Mouse (Mus musculus): ENCODE data around the gene Tpte.

Gene Tpte

GRCm38 (mm10) chr8:22380934-22381333 lies 97.7 kb downstream of the Tpte start:
- no peak for DNase-seq

GRCm38 (mm10) chr8:22382824-22383595 lies 99.8 kb downstream of the Tpte start:
- DNase-seq, result no peak

- DNase-seq, result no peak
These were observed 101.9 kb downstream of the Tpte start for GRCm38 (mm10) chr8:22385158-22385557.

- DNase-seq, result no peak
These were observed 106.6 kb downstream of the Tpte start for GRCm38 (mm10) chr8:22389874-22390273.

GRCm38 (mm10) chr8:22390766-22391463 lies 107.7 kb downstream of the Tpte start:
- DNase-seq, result no peak

GRCm38 (mm10) chr8:22394471-22394870 lies 111.2 kb downstream of the Tpte start:
- DNase-seq, result no peak

- DNase-seq, result no peak
These were observed 112.0 kb downstream of the Tpte start for GRCm38 (mm10) chr8:22395256-22395655.

- no peak for DNase-seq
These were observed 114.5 kb downstream of the Tpte start for GRCm38 (mm10) chr8:22397811-22398141.

- peak; percentile 91 to 93 for DNase-seq
These were observed 115.1 kb downstream of the Tpte start, which contains the start of gene Slc25a15 for GRCm38 (mm10) chr8:22398142-22398951. Gene Slc25a15 (minus strand): TSS chr8:22398597.

- no peak for DNase-seq
These were observed 116.1 kb downstream of the Tpte start for GRCm38 (mm10) chr8:22399285-22399880.

GRCm38 (mm10) chr8:22400593-22400992 lies 117.4 kb downstream of the Tpte start:
- no peak for DNase-seq

- no peak for DNase-seq
These were observed 120.0 kb downstream of the Tpte start for GRCm38 (mm10) chr8:22403235-22403634.

GRCm38 (mm10) chr8:22405733-22406132 lies 122.5 kb downstream of the Tpte start:
- no peak for DNase-seq

- no peak for DNase-seq
These were observed 127.5 kb downstream of the Tpte start for GRCm38 (mm10) chr8:22410688-22411281.

- DNase-seq, result peak; percentile 70
These were observed 128.1 kb downstream of the Tpte start, which contains the start of gene Mrps31 for GRCm38 (mm10) chr8:22411282-22411702. Gene Mrps31 (plus strand): TSS chr8:22411361.

- no peak for DNase-seq
These were observed 128.7 kb downstream of the Tpte start for GRCm38 (mm10) chr8:22411971-22412370.
